Mouse (Mus musculus) layer of hippocampus, postnatal 25 days (tissue): ENCODE data around the gene Zbtb20. TPM values are rescaled to one million over a fixed set of nuclear protein-coding genes. Genes with fewer than 3 reads are reported as not detected.
"Not testable (repeated sequence)": the region's sequence is repeated elsewhere in the genome, so short reads cannot be mapped to it uniquely, and the experiment has no call there.

Experiments used
- DNase-seq, 2 experiments: peaks; one replicate each; pipeline ENCODE4 v3.0.0; 2022; ENCODE audit warnings: mixed read lengths in 2 of 2, low spot score in 1 of 2; ENCODE audit errors: extremely low spot score in 1 of 2
- total RNA-seq, 2 experiments: library from RNA; stranded (reverse); gene quantifications; 2 replicates each; pipeline ENCODE4 v1.2.3; 2021

Zbtb20 gene
- total RNA-seq, 2 experiments from 2014 or later: 251 to 334 TPM

- no peak for DNase-seq
These were observed 33.2 kb downstream of the Zbtb20 start for GRCm38 (mm10) chr16:42908896-42909295.

GRCm38 (mm10) chr16:42910016-42910415 is 34.3 kb downstream of the Zbtb20 start:
- no peak for DNase-seq

DNA sequence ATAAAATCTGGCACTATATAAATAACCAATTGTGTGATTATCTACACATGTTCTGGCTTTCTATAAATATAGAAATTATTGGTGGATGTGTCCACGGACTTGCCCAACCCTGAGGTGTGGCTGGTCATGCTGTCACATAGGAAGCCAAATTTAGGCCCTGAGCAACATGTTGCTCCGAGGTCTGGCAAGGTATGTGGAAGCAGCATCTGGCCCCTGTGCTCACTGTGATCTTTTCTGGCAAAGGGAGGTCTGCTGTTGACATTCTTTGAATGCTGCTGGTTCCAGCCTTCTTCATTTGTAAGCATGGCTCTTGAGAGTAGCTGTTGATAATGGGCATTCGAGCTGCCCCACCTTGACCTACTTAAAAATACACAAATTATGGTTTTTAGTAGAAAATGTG is 35.0 kb downstream of the Zbtb20 start:
- DNase-seq: no peak

DNA sequence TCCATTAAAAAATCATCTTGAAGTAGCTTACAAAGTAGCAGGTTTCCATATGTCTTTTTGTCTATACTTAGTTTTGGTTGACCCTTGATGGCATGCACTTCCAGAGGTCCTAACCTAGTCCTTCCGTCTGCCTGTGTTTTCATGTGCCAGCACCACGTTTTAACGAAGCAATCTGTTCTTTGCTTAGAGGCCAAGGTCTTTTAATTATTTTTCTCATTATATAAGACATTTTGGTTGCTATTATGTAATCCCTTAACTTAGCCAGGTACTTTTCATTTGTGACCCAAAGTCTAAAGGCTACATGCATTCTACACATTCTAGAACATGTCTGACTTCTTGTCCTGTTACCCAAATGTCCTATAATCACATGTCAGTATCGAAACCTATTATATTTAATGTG is 35.6 kb downstream of the Zbtb20 start:
- DNase-seq: no peak

DNA sequence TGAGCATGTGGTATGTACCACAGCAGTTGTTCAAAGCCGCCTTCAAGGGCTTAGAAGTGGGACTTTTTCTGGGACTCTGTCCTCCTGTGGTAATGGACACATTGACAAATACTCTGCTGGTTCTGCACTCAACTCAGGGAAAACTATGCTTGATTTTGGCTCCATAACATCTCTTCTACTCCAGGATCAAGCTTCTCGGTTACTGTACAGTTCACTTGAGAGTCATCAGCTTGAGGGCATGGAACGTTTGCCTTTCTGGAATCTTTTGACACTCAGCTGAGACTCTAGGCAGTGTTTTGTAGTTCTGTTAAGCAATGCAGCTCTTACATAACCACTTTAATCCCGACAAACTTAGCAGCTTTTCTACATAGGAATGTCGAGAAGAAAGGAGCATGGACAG is 36.1 kb downstream of the Zbtb20 start:
- DNase-seq: no peak

DNA sequence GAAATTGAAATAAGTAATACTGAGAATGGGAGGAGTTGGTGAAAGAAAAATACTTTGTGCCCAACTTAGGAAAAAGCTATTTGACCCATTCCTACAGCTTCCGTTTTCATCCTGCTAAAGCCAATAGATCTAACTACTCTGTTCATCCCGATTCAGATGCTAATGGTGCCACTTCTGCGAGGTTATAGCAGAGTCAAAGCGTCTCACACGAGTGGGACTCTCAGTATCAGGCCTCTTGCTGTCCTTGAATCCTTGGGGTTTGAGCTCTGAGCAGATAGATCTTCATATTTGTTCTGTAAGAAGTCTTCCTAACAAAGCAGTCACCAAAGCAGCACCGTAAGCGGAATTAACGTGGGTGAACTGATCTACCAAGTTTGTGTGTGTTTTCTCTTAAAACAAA is 37.6 kb downstream of the Zbtb20 start:
- DNase-seq: no peak

- DNase-seq: peak in 1 of 2 experiments; percentile 68
These were observed 38.9 kb downstream of the Zbtb20 start for GRCm38 (mm10) chr16:42914457-42915085.

DNA sequence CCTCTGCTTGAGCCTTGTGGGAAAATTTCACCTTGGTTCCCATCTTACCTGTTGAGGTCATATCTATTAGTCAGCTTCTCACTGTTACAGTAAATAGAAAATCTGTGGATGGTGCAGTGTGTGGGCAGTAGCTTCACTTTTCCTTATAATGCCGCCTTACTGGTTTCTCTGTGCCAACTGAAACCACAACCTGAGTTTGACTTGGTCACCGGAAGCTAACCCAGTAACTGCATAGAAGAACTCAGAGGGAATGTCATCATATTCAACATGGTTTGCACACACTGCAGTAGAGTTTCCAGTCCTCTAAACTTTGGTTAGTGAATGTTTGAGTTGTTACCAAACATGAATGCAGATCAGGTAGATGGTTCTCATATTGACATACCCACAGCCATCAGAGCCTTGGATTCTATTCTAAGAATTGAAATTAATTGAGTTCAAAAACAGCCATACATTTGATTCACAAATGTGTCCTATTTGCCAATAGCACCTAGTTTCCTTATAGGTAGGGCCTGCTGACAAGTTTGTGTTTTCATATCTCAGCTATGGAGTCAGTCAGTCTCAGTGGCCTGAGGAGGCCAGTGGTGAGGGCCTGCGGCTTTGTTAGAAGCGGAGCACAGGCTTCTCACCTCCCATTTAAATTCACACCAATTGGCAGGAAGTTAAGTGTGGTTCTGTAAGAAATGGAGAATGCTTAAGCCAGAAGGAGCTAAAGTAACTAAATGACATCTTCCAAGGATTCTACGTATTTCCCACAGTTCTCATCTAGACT is 44.5 kb downstream of the Zbtb20 start:
- no peak for DNase-seq

DNA sequence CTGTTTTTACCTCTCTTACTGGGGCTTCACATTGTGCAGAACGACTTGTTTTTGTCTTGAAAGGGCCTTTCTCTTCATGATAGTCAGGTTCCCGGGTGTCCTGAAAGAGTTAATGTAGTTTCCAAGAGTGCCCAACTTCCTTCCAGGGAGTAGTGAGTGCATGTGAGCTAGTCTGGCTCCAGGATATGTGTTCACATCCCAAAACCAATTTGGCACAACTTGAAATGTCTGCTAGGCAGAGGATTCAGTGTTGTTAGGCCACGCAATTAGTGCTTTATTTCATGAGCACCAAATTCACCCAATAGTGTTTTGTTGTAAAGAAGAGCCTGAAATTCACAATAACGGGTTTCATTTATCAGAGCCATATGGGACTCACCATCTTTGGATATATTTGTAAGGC is 45.8 kb downstream of the Zbtb20 start:
- no peak for DNase-seq

DNA sequence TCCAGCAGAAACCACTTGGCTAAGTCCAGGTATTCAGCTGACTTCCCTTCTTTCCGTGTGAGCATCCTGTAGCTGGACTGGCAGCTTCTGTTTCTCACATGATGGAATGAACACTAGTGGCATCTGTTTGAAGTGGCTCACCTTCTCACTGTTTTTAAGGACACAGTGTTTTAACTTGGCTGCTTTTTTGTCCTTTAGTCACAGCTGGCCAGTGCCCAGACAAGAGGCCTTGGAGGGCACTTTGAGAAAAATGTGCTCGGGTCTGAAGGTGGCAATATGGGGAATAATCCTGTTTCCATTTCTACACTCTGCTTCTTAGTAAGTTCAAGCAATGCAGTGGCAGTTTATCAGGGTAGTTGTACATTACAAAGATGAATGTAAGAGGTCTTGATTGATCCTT is 62.5 kb downstream of the Zbtb20 start:
- DNase-seq: no peak

DNA sequence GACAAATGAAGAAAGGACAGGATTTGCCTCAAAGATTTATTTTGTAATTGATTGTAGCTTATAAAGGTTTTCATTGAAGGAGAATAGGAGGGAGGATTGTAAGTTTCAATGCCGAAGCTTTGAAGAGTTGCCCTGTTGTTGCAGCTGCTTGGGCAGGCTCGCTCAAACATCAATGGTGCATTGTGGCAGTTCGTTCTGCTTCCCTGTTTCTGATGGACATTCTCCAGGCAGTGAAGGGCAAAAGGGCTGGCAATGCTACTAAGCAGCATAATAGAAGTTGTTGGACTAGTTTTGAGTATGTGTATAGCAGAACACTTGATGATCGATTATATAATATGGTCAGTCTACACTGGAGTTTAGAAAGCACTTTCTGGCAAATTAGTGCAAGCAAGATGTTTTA is 71.3 kb downstream of the Zbtb20 start:
- no peak for DNase-seq

DNA sequence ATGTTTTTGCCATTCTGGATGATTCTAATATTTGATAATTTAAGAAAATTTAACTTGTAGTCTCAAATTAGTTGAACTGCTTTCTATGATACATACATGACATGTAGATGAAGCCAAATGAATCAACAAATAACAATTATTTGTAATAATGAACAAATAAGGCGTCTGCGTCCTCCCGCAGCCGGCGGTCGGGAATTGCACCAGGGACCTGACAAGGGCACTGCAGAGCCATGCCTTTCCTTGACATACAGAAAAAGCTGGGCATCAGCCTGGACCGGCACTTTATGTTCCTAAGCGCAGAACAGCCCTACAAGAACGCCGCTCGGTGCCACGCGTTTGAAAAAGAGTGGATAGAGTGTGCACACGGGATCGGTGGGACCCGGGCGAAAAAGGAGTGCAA is 79.7 kb downstream of the Zbtb20 start:
- DNase-seq: not testable (repeated sequence)

DNA sequence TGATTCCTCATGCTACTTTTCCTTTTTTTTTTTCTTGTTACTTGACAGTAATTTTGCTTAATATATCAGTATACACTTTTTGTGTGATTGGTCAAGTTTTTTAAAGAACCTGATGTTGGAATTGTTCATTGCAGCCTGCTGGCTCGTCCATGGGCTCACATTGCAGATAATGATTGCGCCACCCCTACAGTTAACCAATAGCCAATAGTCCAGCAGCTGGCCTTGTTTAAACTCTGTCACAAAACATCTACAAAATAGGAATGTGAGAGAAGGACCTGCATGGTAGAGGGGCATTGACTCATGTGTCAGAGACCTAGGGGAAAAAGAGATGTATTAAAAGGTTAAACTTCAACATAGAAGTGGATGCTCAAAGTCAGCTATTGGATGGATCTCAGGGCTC is 97.2 kb downstream of the Zbtb20 start:
- DNase-seq: no peak

DNA sequence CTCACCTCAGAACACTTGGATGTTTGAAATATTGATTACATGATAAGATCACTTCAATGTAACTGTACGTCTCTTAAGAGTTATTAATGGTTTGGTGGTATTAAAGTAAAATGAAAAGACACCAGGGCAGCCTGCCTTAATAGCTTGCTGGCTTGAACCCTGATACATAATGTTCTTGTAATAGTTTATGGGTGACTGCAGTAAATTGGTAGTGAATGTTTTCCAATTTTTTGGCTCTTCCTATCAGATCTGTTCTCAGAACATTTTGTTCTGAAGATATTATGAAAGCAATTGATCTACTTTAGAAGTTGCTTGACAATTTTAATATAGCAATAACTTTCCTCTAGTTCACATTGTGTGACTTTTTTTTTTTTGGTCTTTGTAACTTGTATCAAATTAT is 123.2 kb downstream of the Zbtb20 start:
- no peak for DNase-seq

DNA sequence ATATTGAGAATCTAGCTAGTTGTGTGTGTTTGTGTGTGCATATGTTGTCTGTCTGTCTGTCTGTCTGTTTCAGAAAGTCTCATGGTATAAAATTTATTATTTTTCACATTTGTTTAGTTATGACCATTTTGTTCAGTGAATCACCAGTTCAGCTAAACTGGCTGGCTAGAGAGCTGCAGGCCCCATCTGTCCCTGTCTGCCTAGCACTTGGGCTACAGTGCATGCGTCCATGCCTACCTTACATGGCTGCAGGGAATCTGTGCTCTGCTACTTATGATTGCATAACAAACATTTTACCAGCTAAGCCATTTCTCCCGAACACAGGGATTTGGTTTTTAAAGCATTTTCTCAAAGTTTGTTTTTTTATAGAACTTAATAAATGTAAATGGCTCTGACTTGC is 150.7 kb downstream of the Zbtb20 start:
- DNase-seq: no peak

GRCm38 (mm10) chr16:43029243-43029642 is 153.6 kb downstream of the Zbtb20 start:
- DNase-seq: no peak

DNA sequence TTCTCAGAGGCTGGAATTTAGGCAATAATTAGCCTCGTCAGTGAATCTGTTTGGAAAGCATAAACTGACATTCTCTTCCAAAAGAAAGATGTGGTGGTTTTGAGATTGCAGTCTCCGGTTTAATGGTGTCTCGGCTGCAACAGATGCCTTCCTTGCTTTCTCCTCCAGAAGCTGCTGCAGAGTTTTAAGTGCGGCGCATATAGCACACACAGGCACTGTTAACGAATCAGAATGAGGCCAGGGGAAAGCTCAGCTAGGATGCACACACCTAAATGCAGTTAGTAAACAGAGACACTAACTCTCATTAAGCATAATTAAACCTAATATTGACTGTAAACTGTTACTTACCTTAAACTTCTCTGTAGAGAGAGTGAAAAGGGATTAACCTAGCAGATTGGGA is 160.0 kb downstream of the Zbtb20 start:
- no peak for DNase-seq

- DNase-seq: no peak
These were observed 160.8 kb downstream of the Zbtb20 start for GRCm38 (mm10) chr16:43036510-43036909.

GRCm38 (mm10) chr16:43037320-43037719 is 161.6 kb downstream of the Zbtb20 start:
- no peak for DNase-seq

GRCm38 (mm10) chr16:43045611-43046010 is 169.9 kb downstream of the Zbtb20 start:
- DNase-seq: no peak

DNA sequence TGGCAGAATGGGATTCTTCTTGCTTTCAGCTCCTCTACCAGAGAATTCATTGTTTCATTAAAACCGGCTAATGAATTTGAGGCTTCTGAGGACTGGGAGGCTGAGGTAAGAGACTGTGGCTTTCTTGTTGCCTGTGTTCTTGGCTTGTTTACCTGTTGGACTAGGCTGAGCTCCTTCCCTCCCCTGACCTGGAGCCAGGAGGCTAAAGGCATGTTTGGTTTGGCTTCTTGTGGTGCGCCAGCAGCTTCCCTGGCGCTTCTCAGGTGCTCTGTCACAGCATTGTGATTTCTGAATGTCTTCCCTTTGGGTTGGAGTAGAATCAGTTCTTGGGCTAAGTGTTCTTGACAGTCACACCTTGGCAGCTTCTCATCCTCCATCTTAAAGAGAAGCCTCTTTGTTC is 171.0 kb downstream of the Zbtb20 start:
- no peak for DNase-seq

GRCm38 (mm10) chr16:43069666-43070295 is 194.1 kb downstream of the Zbtb20 start:
- no peak for DNase-seq
